Mouse (Mus musculus) small intestine, adult 2 months (tissue): ENCODE data around the gene Szt2.

Source experiments
- CTCF ChIP-seq: fragments of 200-500 bp; IDR thresholded peaks from 2 replicates; pipeline ENCODE4 v1.5.1; 2012; ENCODE audit warnings: low read depth, mild to moderate bottlenecking, control low read depth, inconsistent platforms, low read length, moderate library complexity, mixed read lengths; ENCODE audit not compliant: insufficient replicate concordance, insufficient read length; ENCODE audit errors: extremely low read depth
- POLR2A ChIP-seq: fragments of 200-500 bp; IDR thresholded peaks from 2 replicates; pipeline ENCODE4 v1.6.1; 2012; ENCODE audit warnings: low read depth, mild to moderate bottlenecking, control low read depth, inconsistent platforms, low read length, moderate library complexity

- TF ChIP-seq CTCF (no peak), POLR2A (no peak)
Measured at GRCm38 (mm10) chr4:118398400-118398799, 10.7 kb downstream of the Szt2 start.
